Mouse (Mus musculus) stomach, adult 2 months (tissue): ENCODE measurements around the gene Ctdspl. TPM values are rescaled to one million over a fixed set of nuclear protein-coding genes. Genes with fewer than 3 reads are reported as not detected.

Experiments
- polyA plus RNA-seq: library from polyadenylated mRNA; depleted of rRNA; stranded (reverse); fragments of >200 nt; gene quantifications from 2 replicates; pipeline ENCODE4 v1.2.3, GENCODE M21; 2012; rRNA removed

Ctdspl gene
- polyA plus RNA-seq, result 8.8 and 9.5 TPM in 2 replicates

DNA sequence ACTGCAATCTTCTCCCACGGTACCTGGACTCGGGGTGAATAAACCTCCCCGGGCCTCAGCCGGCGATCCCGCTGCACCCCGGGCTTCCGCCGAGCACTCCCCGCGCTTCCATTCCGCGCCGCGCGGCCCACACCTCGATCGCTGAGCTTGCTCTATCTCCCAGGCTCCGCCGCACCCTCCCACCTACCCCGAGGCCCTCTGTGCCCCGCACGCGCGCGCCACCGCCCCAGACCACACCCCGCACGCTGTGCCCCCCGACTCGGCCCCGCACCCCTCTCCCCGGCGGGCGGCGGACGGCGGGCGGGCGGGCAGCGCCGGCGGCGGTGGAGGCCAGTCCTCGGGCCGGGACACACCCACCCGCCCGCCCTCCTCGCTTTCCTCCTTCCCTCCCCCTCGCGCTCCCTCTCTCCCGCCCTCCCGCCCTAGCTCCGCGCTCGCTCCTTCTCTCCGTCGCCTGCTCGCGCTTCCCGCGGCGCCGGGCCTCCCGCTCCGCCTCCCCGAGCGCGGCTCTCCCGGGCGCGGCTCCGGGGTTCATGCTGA lies at the start of gene Ctdspl:
Gene Ctdspl, plus strand, starts transcription at position 343 of the 540 bp plus-strand sequence.

GRCm38 (mm10) chr9:119052154-119052944 lies 126.1 kb downstream of the Ctdspl start, which contains the start of gene Vill:
Vill (plus strand) TSS chr9:119052778.

Other genes starting within 250 kb of the Ctdspl start
- 72.1 and 90.0 TPM in 2 replicates for gene Vill, start 126.3 kb downstream of the Ctdspl start, polyA plus RNA-seq
- gene Plcd1, start 167.0 kb downstream of the Ctdspl start, polyA plus RNA-seq, result 24.9 and 31.5 TPM in 2 replicates
- gene Dlec1, start 176.0 kb downstream of the Ctdspl start, polyA plus RNA-seq, result 0.26 and 1.2 TPM in 2 replicates
- gene Acaa1b, start 230.6 kb downstream of the Ctdspl start, polyA plus RNA-seq, result 3.7 and 4.9 TPM in 2 replicates
- gene Gm47289, start 232.7 kb downstream of the Ctdspl start, polyA plus RNA-seq, result not detected in 2 replicates